Mouse (Mus musculus): ENCODE measurements around the gene Acot1. TPM values are rescaled to one million over a fixed set of nuclear protein-coding genes. Genes with fewer than 3 reads are reported as not detected.

The Acot1 gene
- total and polyA plus RNA-seq, 3 experiments: 0.42 TPM; not detected in 2

GRCm38 (mm10) chr12:84000418-84000817, 8.9 kb upstream of the Acot1 start:
- Histone ChIP-seq H3K27ac (ENCODE audit: insufficient read depth, low read depth) (no peak overlapping the region), H3K4me3 (replicated peaks in 1 of 3; ENCODE audit: low read depth in 2 of 3, low read length in 2 of 3, poor library complexity in 1 of 3) (no peak overlapping the region), H3K9ac (ENCODE audit: insufficient read depth, low read depth) (no peak overlapping the region), H3K36me3 (replicated peaks in 1 of 2; ENCODE audit: control insufficient read depth in 1 of 2, insufficient read depth in 1 of 2, low read length in 1 of 2) (no peaks in the 10 kb centered on the region), H3K4me1 (ENCODE audit: control insufficient read depth in 1 of 2, insufficient read depth in 2 of 2) (peaks cover 0 to 16% of the 10 kb centered on the region in 2 experiments; a peak in 2 of 4 replicates), H3K9me3 (replicated peaks; ENCODE audit: low read length) (peaks cover 14% of the 10 kb centered on the region), H3K79me2 (replicated peaks; ENCODE audit: control insufficient read depth, extremely low read depth, insufficient read depth, poor library complexity, severe bottlenecking) (no peaks in the 10 kb centered on the region), H3K27me3 (replicated peaks) (no peaks in the 10 kb centered on the region), H3K4me2 (ENCODE audit: insufficient read depth, low read depth, poor library complexity, severe bottlenecking) (no peak overlapping the region)
- TF ChIP-seq ZNF384 (IDR thresholded peaks at IDR 0.05; ENCODE audit: low read depth, low read length) (no peak), E2F4 (IDR thresholded peaks at IDR 0.05; ENCODE audit: insufficient replicate concordance, low read depth, low read length) (no peak), CHD1 (IDR thresholded peaks at IDR 0.05; ENCODE audit: low read depth, low read length) (no peak), USF1 (IDR thresholded peaks at IDR 0.05; ENCODE audit: low read depth, low read length) (no peak), RAD21 (IDR thresholded peaks at IDR 0.05; ENCODE audit: low read depth, low read length) (no peak), JUND (conservative IDR thresholded peaks at IDR 0.05; ENCODE audit: low read depth, low read length) (no peak), ETS1 (conservative IDR thresholded peaks at IDR 0.05; ENCODE audit: low read depth, low read length) (no peak), NRF1 (IDR thresholded peaks at IDR 0.05; ENCODE audit: low read depth, low read length) (no peak), MAX (IDR thresholded peaks at IDR 0.05; ENCODE audit: low read length) (no peak), ZC3H11A (IDR thresholded peaks at IDR 0.05; ENCODE audit: low read depth, low read length) (no peak), MYC (IDR thresholded peaks at IDR 0.05; ENCODE audit: low read depth, low read length) (no peak), UBTF (IDR thresholded peaks at IDR 0.05; ENCODE audit: low read depth, low read length) (no peak), TBP (conservative IDR thresholded peaks at IDR 0.05; ENCODE audit: low read depth, low read length) (no peak), HCFC1 (IDR thresholded peaks at IDR 0.05; ENCODE audit: low read depth, low read length) (no peak), KAT2A (IDR thresholded peaks at IDR 0.05; ENCODE audit: insufficient replicate concordance, low read length) (no peak), MXI1 (IDR thresholded peaks at IDR 0.05; ENCODE audit: low read depth, low read length) (no peak), SMC3 (IDR thresholded peaks at IDR 0.05; ENCODE audit: low read depth, low read length) (no peak), GABPA (IDR thresholded peaks at IDR 0.05; ENCODE audit: insufficient replicate concordance, low read depth, low read length) (no peak), MAZ (IDR thresholded peaks at IDR 0.05; ENCODE audit: low read depth, low read length) (no peak)
- no peak for DNase-seq (ENCODE audit: extremely low read depth)
- dilution Hi-C loops (cut with MboI; ENCODE audit: extremely low pct_ligation_motif_present, extremely low pct_unique_long_range_greater_than_20kb, low sequenced_read_pairs) (no loop called here), in situ Hi-C loops (cut with MboI; ENCODE audit: low pct_ligation_motif_present, low pct_unique_long_range_greater_than_20kb, low sequenced_read_pairs) (no loop called here)

- Histone ChIP-seq H3K9me3 (replicated peaks; ENCODE audit: low read length) (peaks cover 9% of the 10 kb centered on the region), H3K4me2 (ENCODE audit: insufficient read depth, low read depth, poor library complexity, severe bottlenecking) (no peak overlapping the region), H3K36me3 (replicated peaks in 1 of 2; ENCODE audit: control insufficient read depth in 1 of 2, insufficient read depth in 1 of 2, low read length in 1 of 2) (no peaks in the 10 kb centered on the region), H3K27ac (ENCODE audit: insufficient read depth, low read depth) (no peak overlapping the region), H3K4me3 (replicated peaks in 1 of 3; ENCODE audit: low read depth in 2 of 3, low read length in 2 of 3, poor library complexity in 1 of 3) (no peak overlapping the region), H3K79me2 (replicated peaks; ENCODE audit: control insufficient read depth, extremely low read depth, insufficient read depth, poor library complexity, severe bottlenecking) (no peaks in the 10 kb centered on the region), H3K9ac (ENCODE audit: insufficient read depth, low read depth) (no peak overlapping the region), H3K4me1 (ENCODE audit: control insufficient read depth in 1 of 2, insufficient read depth in 2 of 2) (peaks cover 0 to 8% of the 10 kb centered on the region in 2 experiments; a peak in 2 of 4 replicates), H3K27me3 (replicated peaks) (no peaks in the 10 kb centered on the region)
- dilution Hi-C loops (cut with MboI; ENCODE audit: extremely low pct_ligation_motif_present, extremely low pct_unique_long_range_greater_than_20kb, low sequenced_read_pairs) (no loop called here), in situ Hi-C loops (cut with MboI; ENCODE audit: low pct_ligation_motif_present, low pct_unique_long_range_greater_than_20kb, low sequenced_read_pairs) (no loop called here)
- TF ChIP-seq RAD21 (IDR thresholded peaks at IDR 0.05; ENCODE audit: low read depth, low read length): no peak
- no peak for TF ChIP-seq SMC3 (IDR thresholded peaks at IDR 0.05; ENCODE audit: low read depth, low read length)
- no peak for TF ChIP-seq SIN3A (IDR thresholded peaks at IDR 0.05; ENCODE audit: low read length)
- peak; percentile 38; the same call in 1 of the 2 replicates for TF ChIP-seq ETS1 (conservative IDR thresholded peaks at IDR 0.05; ENCODE audit: low read depth, low read length)
- TF ChIP-seq NELFE (IDR thresholded peaks at IDR 0.05; ENCODE audit: low read depth, low read length): no peak
- peak; percentile 60; the same call in 1 of the 2 replicates for TF ChIP-seq JUND (conservative IDR thresholded peaks at IDR 0.05; ENCODE audit: low read depth, low read length)
- TF ChIP-seq BHLHE40 (IDR thresholded peaks at IDR 0.05; ENCODE audit: low read depth, low read length): peak; percentile 66
- 0 out of 2 replicates have a peak, but pooled peaks have one; percentile 26 for TF ChIP-seq EP300 (IDR thresholded peaks at IDR 0.05; ENCODE audit: low read length)
- 0 out of 2 replicates have a peak, but pooled peaks have one; percentile 70 for TF ChIP-seq IRF4 (IDR thresholded peaks at IDR 0.05; ENCODE audit: low read depth, low read length)
- DNase-seq (ENCODE audit: extremely low read depth): peak; percentile 27
These were observed 5.4 kb upstream of the Acot1 start for GRCm38 (mm10) chr12:84003866-84004265.

Measured in CH12.LX (cell line).